Mouse (Mus musculus): ENCODE data around the gene Faap100.

DNA sequence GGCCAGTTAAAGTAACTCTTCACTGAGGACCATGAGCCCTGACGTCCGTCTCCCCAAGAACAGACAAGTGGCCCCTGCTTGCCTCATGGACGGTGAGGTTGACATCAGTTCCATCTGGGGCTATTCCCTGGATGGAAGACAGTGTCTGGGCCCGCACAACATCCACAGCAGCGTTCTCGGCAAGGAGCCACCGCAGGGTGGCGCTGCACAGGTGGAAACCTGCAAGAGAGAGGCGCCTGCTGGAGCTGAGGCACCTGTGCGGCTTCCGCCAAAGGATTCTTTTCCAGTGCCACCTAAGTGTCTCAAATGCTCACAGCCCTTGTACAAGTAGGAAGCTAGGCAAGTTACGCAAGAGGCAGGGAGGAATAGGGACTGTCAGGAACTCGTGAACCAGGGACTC lies 5.5 kb downstream of the Faap100 start:
- no peak for TF ChIP-seq ZC3H11A (IDR thresholded peaks at IDR 0.05; ENCODE audit: borderline replicate concordance, low read depth, low read length)
- no peak for TF ChIP-seq ZNF384 (IDR thresholded peaks at IDR 0.05; ENCODE audit: low read depth, low read length)
- no peak for TF ChIP-seq CHD2 (IDR thresholded peaks at IDR 0.05; ENCODE audit: low read depth, low read length)
- no peak for TF ChIP-seq HCFC1 (IDR thresholded peaks at IDR 0.05; ENCODE audit: borderline replicate concordance, insufficient read depth, low read length)
